Mouse (Mus musculus) midbrain, embryonic 13.5 days (tissue): ENCODE measurements at regions not wholly inside any gene's neighbourhood (a gene's known extent, or its start where the extent isn't known, plus 50 kb on each side); places are given as distances from the start of the nearest gene placed in this dataset.

Experiments
- ATAC-seq: fragments of 200-750 bp; cut with Nextera tagmentation; 2 replicates; pipeline ENCODE4 v1.8.0; 2017; ENCODE audit warnings: mild to moderate bottlenecking, moderate TSS enrichment, moderate library complexity
- H3K27ac ChIP-seq: fragments of 300-500 bp; sonication (generic); 2 replicates; pipeline ENCODE4 v1.5.1; 2015; ENCODE audit warnings: inconsistent platforms, mild to moderate bottlenecking, moderate library complexity
- H3K27me3 ChIP-seq: fragments of 300-500 bp; sonication (generic); 2 replicates; pipeline ENCODE4 v1.6.1; 2015; ENCODE audit warnings: mild to moderate bottlenecking, inconsistent platforms
- H3K36me3 ChIP-seq: fragments of 300-500 bp; sonication (generic); 2 replicates; pipeline ENCODE4 v1.6.1; 2015; ENCODE audit warnings: mild to moderate bottlenecking, inconsistent platforms
- H3K4me1 ChIP-seq: fragments of 300-500 bp; sonication (generic); replicated peaks from 2 replicates; pipeline ENCODE4 v1.6.1; 2015; ENCODE audit warnings: inconsistent platforms
- H3K4me2 ChIP-seq: fragments of 300-500 bp; sonication (generic); replicated peaks from 2 replicates; pipeline ENCODE4 v1.6.1; 2015; ENCODE audit warnings: moderate library complexity, mild to moderate bottlenecking, inconsistent platforms
- H3K4me3 ChIP-seq: fragments of 300-500 bp; sonication (generic); replicated peaks from 2 replicates; pipeline ENCODE4 v1.5.1; 2015; ENCODE audit warnings: mild to moderate bottlenecking, inconsistent platforms
- H3K9ac ChIP-seq: fragments of 300-500 bp; sonication (generic); replicated peaks from 2 replicates; pipeline ENCODE4 v1.6.1; 2015; ENCODE audit warnings: mild to moderate bottlenecking, inconsistent platforms
- H3K9me3 ChIP-seq: fragments of 300-500 bp; sonication (generic); 2 replicates; pipeline ENCODE4 v1.6.1; 2016; ENCODE audit warnings: mild to moderate bottlenecking, inconsistent platforms
- WGBS: fragments of 180-500 bp; shearing (Covaris S2); methylation state at CpG from one replicate; pipeline ENCODE4 v1.1.7; 2015; 5-methylcytosine and 5-hydroxymethylcytosine counted together

DNA sequence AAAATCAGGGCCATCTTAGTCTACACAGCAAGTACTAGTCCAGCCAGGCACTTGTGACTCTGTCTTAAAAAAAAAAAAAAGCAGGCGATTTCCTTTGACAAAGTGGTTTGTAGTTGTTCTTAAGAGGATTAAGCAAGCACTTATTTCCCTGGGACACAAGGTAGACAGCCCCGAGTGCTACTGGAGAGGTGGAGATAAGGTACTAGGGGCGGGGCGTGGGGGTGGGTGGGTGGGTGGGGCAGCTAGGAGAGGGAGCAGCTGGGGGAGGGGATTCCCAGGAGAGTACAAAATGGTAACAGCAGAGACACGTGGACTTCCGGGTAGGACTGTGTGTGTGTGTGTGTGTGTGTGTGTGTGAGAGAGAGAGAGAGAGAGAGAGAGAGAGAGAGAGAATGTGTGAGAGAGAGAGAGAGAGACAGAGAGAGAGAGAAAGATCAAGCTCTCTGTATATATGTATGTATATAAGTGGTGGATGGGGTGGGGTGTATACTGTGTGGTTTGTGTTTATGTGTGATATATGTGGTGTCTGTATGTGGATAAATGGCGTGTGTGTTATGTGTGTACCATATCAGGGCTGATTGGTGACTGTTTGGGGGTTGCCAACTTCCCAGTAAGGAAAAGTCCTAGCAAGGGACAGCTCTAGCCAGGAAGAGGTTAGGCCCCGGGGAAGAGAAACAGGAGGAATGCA lies 72.1 kb upstream of the Tle3 start:
- no peak for ATAC-seq
- WGBS: 52% methylated on average over 8 of the region's 8 CpGs

DNA sequence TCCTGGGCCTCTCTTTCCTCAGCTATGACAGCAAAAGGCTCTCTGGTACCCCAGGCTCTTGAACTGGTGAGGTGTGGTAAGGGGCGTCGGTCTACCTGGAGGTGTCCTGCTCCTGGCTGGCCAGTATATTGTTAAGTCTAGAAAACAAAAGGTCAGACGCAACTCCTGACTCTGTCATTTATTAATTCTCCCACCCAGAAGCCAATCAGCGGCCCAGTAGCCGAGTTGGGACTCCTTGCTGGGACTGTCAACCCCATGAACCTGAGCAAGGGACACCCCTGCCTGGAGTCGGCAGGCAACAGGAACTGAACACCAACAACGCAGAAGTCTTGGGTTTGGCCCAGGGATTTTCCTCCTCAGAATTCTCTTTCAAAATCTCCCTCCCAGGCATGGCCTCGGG lies 71.1 kb upstream of the Tle3 start:
- Histone ChIP-seq H3K4me1 (peaks cover 11% of the 10 kb centered on the region), H3K9ac (no peak overlapping the region), H3K9me3 (no peaks in the 10 kb centered on the region), H3K27me3 (peaks cover 16% of the 10 kb centered on the region; the same call in 1 of the 2 replicates), H3K4me3 (no peak overlapping the region), H3K27ac (no peak overlapping the region), H3K4me2 (no peak overlapping the region), H3K36me3 (no peaks in the 10 kb centered on the region)
- ATAC-seq: no peak
- 88% methylated on average over 8 of the region's 8 CpGs for WGBS

More for the DNA sequence above, 72.1 kb upstream of the Tle3 start:
- H3K27ac ChIP-seq: no peak overlapping the region
- no peak overlapping the region for H3K4me3 ChIP-seq
- no peak overlapping the region for H3K9ac ChIP-seq
- no peaks in the 10 kb centered on the region for H3K9me3 ChIP-seq
- H3K27me3 ChIP-seq: peaks cover 16% of the 10 kb centered on the region; the same call in 1 of the 2 replicates
- peaks cover 11% of the 10 kb centered on the region for H3K4me1 ChIP-seq
- no peak overlapping the region for H3K4me2 ChIP-seq
- H3K36me3 ChIP-seq: no peaks in the 10 kb centered on the region

DNA sequence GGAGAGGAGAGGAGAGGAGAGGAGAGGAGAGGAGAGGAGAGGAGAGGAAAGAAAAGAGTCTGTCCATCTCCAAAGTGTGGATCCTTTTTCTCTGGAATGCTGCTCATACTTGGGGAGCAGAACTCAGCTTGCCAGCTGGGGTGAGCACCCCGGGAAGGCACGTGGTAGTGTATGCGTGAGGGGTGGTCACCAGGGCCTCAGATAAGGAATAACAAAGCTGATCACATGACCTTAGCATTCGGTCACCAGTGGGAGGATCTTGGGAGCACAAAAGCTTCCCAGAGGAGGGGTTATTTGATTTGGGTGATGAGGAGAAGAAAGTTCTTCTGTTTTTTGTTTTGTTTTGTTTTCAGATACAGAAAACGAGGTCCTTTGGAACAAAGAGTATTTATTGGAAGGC lies 69.4 kb upstream of the Tle3 start:
- Histone ChIP-seq H3K4me1 (0 out of 2 replicates have a peak, but pooled peaks cover 5% of the 10 kb centered on the region), H3K4me3 (no peak overlapping the region), H3K36me3 (no peaks in the 10 kb centered on the region), H3K9me3 (no peaks in the 10 kb centered on the region), H3K9ac (no peak overlapping the region), H3K27ac (no peak overlapping the region), H3K4me2 (no peak overlapping the region), H3K27me3 (peaks cover 16% of the 10 kb centered on the region)
- no peak for ATAC-seq
- WGBS: 14% methylated on average over 5 of the region's 5 CpGs

DNA sequence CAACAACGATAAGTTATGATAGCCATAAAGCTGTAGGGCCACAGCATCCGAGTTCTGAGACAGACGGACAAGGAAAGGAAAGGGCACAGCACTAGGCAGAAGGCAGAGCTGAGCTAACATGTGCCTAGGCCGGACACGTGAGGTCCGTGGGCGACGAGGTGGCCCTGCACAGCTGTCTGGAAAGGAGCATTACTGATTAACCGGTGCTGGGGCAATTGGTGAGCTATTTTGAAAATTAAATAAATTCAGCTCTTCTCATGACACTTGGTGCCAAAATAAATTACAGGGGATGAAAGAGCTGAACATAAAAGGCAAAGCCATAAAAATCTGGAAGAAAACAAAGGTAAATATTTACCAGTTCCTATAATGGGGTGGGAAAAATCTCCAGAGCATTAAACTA lies 65.9 kb upstream of the Tle3 start:
- Histone ChIP-seq H3K9me3 (no peaks in the 10 kb centered on the region), H3K4me1 (peaks cover 20% of the 10 kb centered on the region), H3K27me3 (peaks cover 21% of the 10 kb centered on the region; the same call in 1 of the 2 replicates), H3K9ac (no peak overlapping the region), H3K27ac (no peak overlapping the region), H3K4me2 (no peak overlapping the region), H3K36me3 (no peaks in the 10 kb centered on the region), H3K4me3 (no peak overlapping the region)
- no peak for ATAC-seq
- 77% methylated on average over 9 of the region's 9 CpGs for WGBS

DNA sequence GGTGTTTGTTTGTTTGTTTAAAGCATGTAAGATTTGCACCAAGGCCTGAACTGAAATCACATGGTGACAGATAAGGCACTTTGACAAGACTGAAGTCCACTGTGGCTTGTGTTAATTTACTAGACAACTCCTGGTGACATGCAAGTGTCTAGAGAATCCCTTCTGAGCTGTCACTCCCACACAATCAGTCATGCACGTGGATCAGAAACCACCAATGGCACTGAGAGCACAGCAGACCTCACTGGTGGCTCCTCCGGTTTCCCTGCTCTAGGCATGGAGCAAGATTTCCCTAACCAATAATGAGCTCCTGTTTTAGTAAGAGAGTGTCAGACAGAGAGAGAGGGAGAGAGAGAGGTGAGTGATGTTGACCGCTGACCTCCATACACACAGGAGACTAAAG lies 63.1 kb upstream of the Tle3 start:
- 45% methylated on average over 3 of the region's 3 CpGs for WGBS
- Histone ChIP-seq H3K9ac (no peak overlapping the region), H3K4me1 (peaks cover 36% of the 10 kb centered on the region), H3K27ac (no peak overlapping the region), H3K9me3 (no peaks in the 10 kb centered on the region), H3K36me3 (no peaks in the 10 kb centered on the region), H3K4me2 (no peak overlapping the region), H3K27me3 (peaks cover 39% of the 10 kb centered on the region; the same call in 1 of the 2 replicates), H3K4me3 (no peak overlapping the region)
- ATAC-seq: no peak

DNA sequence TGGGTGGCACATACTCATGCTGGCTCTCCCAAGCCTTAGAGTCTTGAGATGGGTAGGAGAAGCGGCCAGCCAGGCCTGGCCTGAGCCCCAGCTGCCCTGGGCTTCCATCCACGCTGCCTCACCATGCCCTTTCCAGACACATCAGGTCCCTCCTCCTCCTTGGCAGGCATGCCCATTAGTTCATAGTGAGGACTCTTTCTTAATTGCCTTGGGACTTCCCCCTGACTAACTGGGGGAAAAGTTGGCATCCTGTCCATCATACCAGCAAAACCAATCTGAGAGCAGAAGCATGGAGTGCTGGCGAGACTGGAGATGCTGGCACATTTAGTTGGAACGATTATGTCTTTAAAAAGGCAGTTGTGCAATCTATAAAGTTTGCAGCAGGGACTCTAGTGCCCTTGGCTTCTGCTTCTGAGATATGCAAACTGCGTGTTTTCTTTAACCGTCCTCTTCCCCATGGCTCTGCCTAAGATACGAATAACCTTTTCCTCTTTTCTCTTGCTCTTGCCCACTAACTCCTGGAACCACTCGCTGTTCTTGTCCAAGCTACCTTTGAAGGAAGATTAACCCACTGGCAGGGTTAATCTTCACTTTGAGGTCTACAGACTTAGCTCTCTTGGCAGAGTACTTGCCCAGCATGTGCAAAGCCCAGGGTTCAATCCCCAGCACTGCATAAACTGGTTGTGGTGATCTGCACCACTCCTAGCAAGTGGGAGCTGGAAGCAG lies 62.2 kb upstream of the Tle3 start:
- no peaks in the 10 kb centered on the region for H3K9me3 ChIP-seq
- no peak for ATAC-seq
- H3K9ac ChIP-seq: no peak overlapping the region
- H3K4me1 ChIP-seq: peaks cover 41% of the 10 kb centered on the region
- H3K4me3 ChIP-seq: no peak overlapping the region
- 84% methylated on average over 8 of the region's 8 CpGs for WGBS
- H3K27ac ChIP-seq: no peak overlapping the region
- H3K4me2 ChIP-seq: no peak overlapping the region
- no peaks in the 10 kb centered on the region for H3K36me3 ChIP-seq
- H3K27me3 ChIP-seq: peaks cover 47% of the 10 kb centered on the region; the same call in 1 of the 2 replicates

DNA sequence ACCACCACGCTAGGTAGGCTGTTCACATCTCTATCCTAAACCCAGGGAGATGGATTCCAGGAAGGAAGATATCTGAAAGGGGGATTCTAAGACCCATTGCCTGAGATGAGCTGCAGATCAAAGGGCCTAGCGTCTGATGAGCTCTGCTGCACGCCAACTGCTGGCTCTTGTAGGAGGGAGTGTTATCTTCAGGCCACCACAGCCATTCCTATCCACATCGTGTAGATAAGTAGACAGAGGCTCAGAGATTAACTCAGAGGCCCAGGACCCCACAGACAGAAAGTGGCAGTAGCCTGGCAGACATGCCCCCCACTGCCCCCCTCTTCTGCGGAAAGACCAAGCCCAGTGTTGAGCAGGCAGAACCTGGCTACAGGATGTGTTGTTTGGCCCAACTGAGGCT lies 61.6 kb upstream of the Tle3 start:
- ATAC-seq: no peak
- Histone ChIP-seq H3K4me3 (no peak overlapping the region), H3K4me2 (no peak overlapping the region), H3K4me1 (peaks cover 47% of the 10 kb centered on the region), H3K9me3 (no peaks in the 10 kb centered on the region), H3K9ac (no peak overlapping the region), H3K27ac (no peak overlapping the region), H3K27me3 (peaks cover 47% of the 10 kb centered on the region; the same call in 1 of the 2 replicates), H3K36me3 (no peaks in the 10 kb centered on the region)
- WGBS: 62% methylated on average over 5 of the region's 5 CpGs

DNA sequence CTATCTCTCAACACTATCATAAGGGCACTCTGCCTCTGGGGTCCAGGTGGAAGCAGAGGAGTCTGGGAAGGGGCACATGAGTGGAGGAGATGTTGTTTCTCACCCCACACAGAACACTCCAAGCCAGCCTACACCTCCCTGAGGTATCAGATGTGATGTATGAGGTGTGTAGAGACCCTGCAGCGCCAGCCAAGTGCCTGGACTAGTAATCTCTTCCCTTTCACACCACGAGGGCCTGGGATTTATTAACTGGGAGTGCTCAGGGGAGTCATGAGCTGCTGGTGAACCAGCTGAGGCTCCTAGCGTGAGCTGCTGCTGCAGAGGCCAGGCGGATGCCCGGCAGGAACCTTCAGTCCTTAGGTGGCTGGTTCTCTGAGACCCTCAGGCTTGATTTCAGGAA lies 60.6 kb upstream of the Tle3 start:
- H3K9ac ChIP-seq: no peak overlapping the region
- peaks cover 47% of the 10 kb centered on the region; the same call in 1 of the 2 replicates for H3K27me3 ChIP-seq
- ATAC-seq: peak; percentile 55; the same call in 1 of the 2 replicates
- H3K4me3 ChIP-seq: no peak overlapping the region
- H3K36me3 ChIP-seq: no peaks in the 10 kb centered on the region
- 26% methylated on average over 5 of the region's 5 CpGs for WGBS
- no peaks in the 10 kb centered on the region for H3K9me3 ChIP-seq
- H3K4me1 ChIP-seq: peaks cover 57% of the 10 kb centered on the region
- H3K4me2 ChIP-seq: no peak overlapping the region
- no peak overlapping the region; the same call in 1 of the 2 replicates for H3K27ac ChIP-seq

DNA sequence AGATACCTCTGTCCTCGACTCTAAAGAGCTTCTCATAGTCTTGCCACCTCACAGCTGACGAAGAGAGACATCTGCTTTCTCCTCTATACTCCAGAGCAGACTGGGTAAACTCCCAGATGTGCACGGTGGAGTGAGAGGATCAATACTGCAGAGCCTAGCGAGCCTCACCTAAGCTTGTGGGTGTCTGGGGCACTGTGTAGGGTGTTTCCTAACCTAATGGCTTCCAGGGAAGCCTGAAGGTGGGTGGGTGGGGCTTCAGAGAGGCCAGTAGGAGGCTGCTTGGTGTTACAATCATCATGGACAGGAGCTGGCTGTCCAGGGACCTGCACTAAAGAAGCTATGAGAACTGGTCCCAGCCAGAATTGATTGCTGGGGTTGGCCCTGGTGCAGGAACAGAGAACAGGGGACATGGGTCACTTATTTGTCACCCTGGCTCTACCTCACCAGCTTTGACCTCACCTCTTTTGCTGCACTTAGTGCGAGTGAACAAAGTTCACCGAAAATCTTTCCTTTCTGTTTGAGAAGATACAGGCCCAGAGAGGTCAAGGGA lies 57.5 kb upstream of the Tle3 start:
- Histone ChIP-seq H3K4me2 (no peak overlapping the region), H3K36me3 (no peaks in the 10 kb centered on the region), H3K4me1 (peaks cover 69% of the 10 kb centered on the region), H3K9me3 (no peaks in the 10 kb centered on the region), H3K27ac (no peak overlapping the region), H3K9ac (no peak overlapping the region), H3K4me3 (no peak overlapping the region), H3K27me3 (peaks cover 34% of the 10 kb centered on the region; the same call in 1 of the 2 replicates)
- no peak for ATAC-seq
- WGBS: 70% methylated on average over 6 of the region's 6 CpGs

DNA sequence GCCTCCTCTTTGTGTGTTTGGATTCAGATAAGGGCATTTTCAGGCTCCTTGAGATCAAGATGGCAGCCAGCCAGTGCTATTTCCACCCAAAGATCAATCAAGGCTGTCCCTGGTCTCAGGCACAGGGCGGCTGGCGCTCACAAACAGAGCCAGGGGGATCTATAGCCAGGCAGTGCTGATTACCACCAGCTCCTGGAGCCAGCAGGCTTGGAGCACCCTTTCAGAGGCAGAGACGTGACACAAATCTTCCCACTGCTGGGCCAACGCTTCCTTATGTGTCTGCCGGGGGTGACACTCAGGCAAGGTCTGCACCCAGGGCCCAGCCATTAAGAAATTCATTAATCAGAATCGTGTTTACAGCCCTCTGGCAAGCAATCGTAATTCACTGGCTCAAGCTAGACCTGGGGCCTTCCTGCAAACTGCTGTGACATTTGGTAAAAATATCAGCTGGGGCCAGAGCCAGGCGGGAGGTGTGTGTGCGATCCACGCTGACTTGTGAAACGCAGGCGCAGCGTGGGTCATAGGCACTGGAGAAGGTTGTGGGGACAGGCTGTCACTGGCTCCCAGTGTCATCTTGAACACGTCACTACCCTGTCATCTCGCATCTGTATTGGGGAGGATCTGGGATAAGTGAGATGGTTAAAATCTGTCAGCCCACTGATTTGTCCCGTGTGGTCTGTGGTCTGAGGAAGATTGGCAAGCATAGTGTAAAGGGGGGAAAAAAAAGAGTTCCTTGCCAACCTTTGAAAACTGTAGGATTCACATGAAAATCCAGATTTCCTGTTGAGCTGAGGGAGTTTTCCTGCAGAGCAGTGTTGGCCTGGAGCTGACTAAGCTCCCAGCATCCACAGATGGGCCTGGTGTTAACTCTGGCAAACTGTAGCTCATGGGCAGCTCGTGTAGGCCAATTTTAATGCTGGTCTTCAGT lies 56.5 kb upstream of the Tle3 start:
- peak overlapping the region; percentile 39; the same call in 1 of the 2 replicates for H3K27ac ChIP-seq
- peaks cover 72% of the 10 kb centered on the region for H3K4me1 ChIP-seq
- ATAC-seq: no peak; the same call in 1 of the 2 replicates
- H3K4me2 ChIP-seq: no peak overlapping the region
- no peak overlapping the region for H3K4me3 ChIP-seq
- H3K9ac ChIP-seq: 0 out of 2 replicates have a peak overlapping the region, but pooled peaks have one; percentile 14
- no peaks in the 10 kb centered on the region for H3K36me3 ChIP-seq
- 59% methylated on average over 17 of the region's 17 CpGs for WGBS
- H3K9me3 ChIP-seq: no peaks in the 10 kb centered on the region
- H3K27me3 ChIP-seq: peaks cover 27% of the 10 kb centered on the region; the same call in 1 of the 2 replicates

DNA sequence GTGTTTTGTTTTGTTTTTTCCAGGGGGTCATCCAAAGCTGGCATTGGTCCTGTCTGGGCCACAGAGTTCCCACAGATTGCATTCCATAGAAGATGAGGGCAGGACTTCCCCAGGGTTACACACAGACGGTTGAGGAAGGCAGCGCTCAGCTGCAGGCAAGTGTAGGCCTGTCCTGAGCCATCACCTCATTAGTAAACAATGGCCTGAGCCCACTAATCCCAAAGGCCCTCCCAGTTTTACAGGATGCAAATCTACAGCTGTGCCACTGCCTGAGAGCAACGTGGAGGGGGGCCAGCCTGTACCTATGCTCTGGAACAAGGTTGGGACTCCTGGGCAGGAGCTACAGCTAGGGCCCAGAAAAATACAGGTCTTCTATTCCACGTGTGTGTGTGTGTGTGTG lies 55.7 kb upstream of the Tle3 start:
- 7% methylated on average over 4 of the region's 4 CpGs for WGBS
- Histone ChIP-seq H3K9me3 (no peaks in the 10 kb centered on the region), H3K9ac (no peak overlapping the region), H3K4me1 (peaks cover 64% of the 10 kb centered on the region), H3K27ac (no peak overlapping the region), H3K36me3 (no peaks in the 10 kb centered on the region), H3K4me2 (no peak overlapping the region), H3K4me3 (no peak overlapping the region), H3K27me3 (peaks cover 27% of the 10 kb centered on the region)
- peak; percentile 71 for ATAC-seq
